Mouse (Mus musculus): ENCODE results near the gene B4galnt2. TPM values are rescaled to one million over a fixed set of nuclear protein-coding genes. Genes with fewer than 3 reads are reported as not detected.
A peak's percentile ranks its signal among the peaks of the same experiment; 100 is the strongest.

Gene B4galnt2
- 0.09 TPM in 1 of 2 replicates, not detected in the other for polyA plus RNA-seq (2015; fragmentation: Nextera tagmentation; extraction: Ambion mirVana)

GRCm38 (mm10) chr11:95914571-95914991 is at the start of gene B4galnt2:
Gene B4galnt2, minus strand, starts transcription at chr11:95914891.
- Histone ChIP-seq H3K36me3 (ENCODE audit: control insufficient read depth, insufficient read depth, low read length) (no peaks in the 10 kb centered on the region), H3K4me3 (ENCODE audit: low read length) (peak within 1 kb of the TSS; percentile 11), H3K9me3 (ENCODE audit: control insufficient read depth, low read length) (no peaks in the 10 kb centered on the region), H3K27me3 (replicated peaks; ENCODE audit: control insufficient read depth, insufficient read depth, low read length) (peaks cover 45% of the 10 kb centered on the region), H3K9ac (ENCODE audit: low read depth, low read length) (no peak within 1 kb of the TSS), H3K27ac (ENCODE audit: low read depth, low read length) (no peak within 1 kb of the TSS), H3K4me2 (ENCODE audit: low read length) (peak within 1 kb of the TSS; percentile 41), H3K4me1 (ENCODE audit: control insufficient read depth, insufficient read depth, low read depth, low read length) (peaks cover 10% of the 10 kb centered on the region)
- WGBS: 1% methylated on average over 35 of the region's 35 CpGs
- ATAC-seq: no peak

- Histone ChIP-seq H3K9ac (ENCODE audit: low read depth, low read length) (no peak overlapping the region), H3K4me2 (ENCODE audit: low read length) (no peak overlapping the region), H3K4me1 (ENCODE audit: control insufficient read depth, insufficient read depth, low read depth, low read length) (no peaks in the 10 kb centered on the region), H3K9me3 (ENCODE audit: control insufficient read depth, low read length) (no peaks in the 10 kb centered on the region), H3K36me3 (ENCODE audit: control insufficient read depth, insufficient read depth, low read length) (peaks cover 8% of the 10 kb centered on the region; the same call in 1 of the 2 replicates), H3K27ac (ENCODE audit: low read depth, low read length) (no peak overlapping the region), H3K27me3 (replicated peaks; ENCODE audit: control insufficient read depth, insufficient read depth, low read length) (no peaks in the 10 kb centered on the region), H3K4me3 (ENCODE audit: low read length) (no peak overlapping the region)
- 80% methylated on average over 7 of the region's 7 CpGs for WGBS
- ATAC-seq: no peak
Measured at GRCm38 (mm10) chr11:95963304-95963703, 48.6 kb upstream of the B4galnt2 start.

- H3K27ac ChIP-seq (ENCODE audit: low read depth, low read length): no peak overlapping the region
- WGBS: 67% methylated on average over 6 of the region's 6 CpGs
- peaks cover 3% of the 10 kb centered on the region; the same call in 1 of the 2 replicates for H3K36me3 ChIP-seq (ENCODE audit: control insufficient read depth, insufficient read depth, low read length)
- no peak overlapping the region for H3K4me2 ChIP-seq (ENCODE audit: low read length)
- H3K9me3 ChIP-seq (ENCODE audit: control insufficient read depth, low read length): no peaks in the 10 kb centered on the region
- no peaks in the 10 kb centered on the region for H3K27me3 ChIP-seq (replicated peaks; ENCODE audit: control insufficient read depth, insufficient read depth, low read length)
- no peak overlapping the region for H3K4me3 ChIP-seq (ENCODE audit: low read length)
- H3K4me1 ChIP-seq (ENCODE audit: control insufficient read depth, insufficient read depth, low read depth, low read length): no peaks in the 10 kb centered on the region
- H3K9ac ChIP-seq (ENCODE audit: low read depth, low read length): no peak overlapping the region
- ATAC-seq: no peak
Measured at GRCm38 (mm10) chr11:95959152-95959551, 44.5 kb upstream of the B4galnt2 start.

GRCm38 (mm10) chr11:95958251-95958650 is 43.6 kb upstream of the B4galnt2 start:
- Histone ChIP-seq H3K9ac (ENCODE audit: low read depth, low read length) (no peak overlapping the region), H3K36me3 (ENCODE audit: control insufficient read depth, insufficient read depth, low read length) (peaks cover 3% of the 10 kb centered on the region; the same call in 1 of the 2 replicates), H3K27me3 (replicated peaks; ENCODE audit: control insufficient read depth, insufficient read depth, low read length) (no peaks in the 10 kb centered on the region), H3K27ac (ENCODE audit: low read depth, low read length) (no peak overlapping the region), H3K4me1 (ENCODE audit: control insufficient read depth, insufficient read depth, low read depth, low read length) (no peaks in the 10 kb centered on the region), H3K4me3 (ENCODE audit: low read length) (no peak overlapping the region), H3K4me2 (ENCODE audit: low read length) (no peak overlapping the region), H3K9me3 (ENCODE audit: control insufficient read depth, low read length) (no peaks in the 10 kb centered on the region)
- 68% methylated on average over 8 of the region's 9 CpGs for WGBS
- no peak for ATAC-seq

- Histone ChIP-seq H3K4me2 (ENCODE audit: low read length) (peak overlapping the region; percentile 27), H3K9ac (ENCODE audit: low read depth, low read length) (peak overlapping the region; percentile 23; the same call in 1 of the 2 replicates), H3K36me3 (ENCODE audit: control insufficient read depth, insufficient read depth, low read length) (no peaks in the 10 kb centered on the region), H3K27me3 (replicated peaks; ENCODE audit: control insufficient read depth, insufficient read depth, low read length) (no peaks in the 10 kb centered on the region), H3K4me3 (ENCODE audit: low read length) (no peak overlapping the region), H3K9me3 (ENCODE audit: control insufficient read depth, low read length) (no peaks in the 10 kb centered on the region), H3K4me1 (ENCODE audit: control insufficient read depth, insufficient read depth, low read depth, low read length) (no peaks in the 10 kb centered on the region), H3K27ac (ENCODE audit: low read depth, low read length) (no peak overlapping the region)
- 64% methylated on average over 7 of the region's 7 CpGs for WGBS
- ATAC-seq: no peak
Measured at GRCm38 (mm10) chr11:95957407-95957806, 42.7 kb upstream of the B4galnt2 start.

- ATAC-seq: no peak
- WGBS: 84% methylated on average over 5 of the region's 5 CpGs
- H3K9me3 ChIP-seq (ENCODE audit: control insufficient read depth, low read length): no peaks in the 10 kb centered on the region
Measured at GRCm38 (mm10) chr11:95953313-95953712, 38.6 kb upstream of the B4galnt2 start.

GRCm38 (mm10) chr11:95945838-95946472 is 31.3 kb upstream of the B4galnt2 start:
- ATAC-seq: no peak
- Histone ChIP-seq H3K4me2 (ENCODE audit: low read length) (no peak overlapping the region), H3K4me1 (ENCODE audit: control insufficient read depth, insufficient read depth, low read depth, low read length) (no peaks in the 10 kb centered on the region), H3K9me3 (ENCODE audit: control insufficient read depth, low read length) (no peaks in the 10 kb centered on the region), H3K36me3 (ENCODE audit: control insufficient read depth, insufficient read depth, low read length) (no peaks in the 10 kb centered on the region), H3K27me3 (replicated peaks; ENCODE audit: control insufficient read depth, insufficient read depth, low read length) (no peaks in the 10 kb centered on the region), H3K4me3 (ENCODE audit: low read length) (no peak overlapping the region), H3K9ac (ENCODE audit: low read depth, low read length) (no peak overlapping the region), H3K27ac (ENCODE audit: low read depth, low read length) (no peak overlapping the region)
- 56% methylated on average over 13 of the region's 13 CpGs for WGBS

More at GRCm38 (mm10) chr11:95953313-95953712, 38.6 kb upstream of the B4galnt2 start:
- Histone ChIP-seq H3K4me2 (ENCODE audit: low read length) (no peak overlapping the region), H3K4me3 (ENCODE audit: low read length) (no peak overlapping the region), H3K9ac (ENCODE audit: low read depth, low read length) (no peak overlapping the region), H3K36me3 (ENCODE audit: control insufficient read depth, insufficient read depth, low read length) (no peaks in the 10 kb centered on the region), H3K27ac (ENCODE audit: low read depth, low read length) (no peak overlapping the region), H3K4me1 (ENCODE audit: control insufficient read depth, insufficient read depth, low read depth, low read length) (no peaks in the 10 kb centered on the region), H3K27me3 (replicated peaks; ENCODE audit: control insufficient read depth, insufficient read depth, low read length) (no peaks in the 10 kb centered on the region)

GRCm38 (mm10) chr11:95939828-95940507 is 25.3 kb upstream of the B4galnt2 start:
- Histone ChIP-seq H3K36me3 (ENCODE audit: control insufficient read depth, insufficient read depth, low read length) (no peaks in the 10 kb centered on the region), H3K4me3 (ENCODE audit: low read length) (no peak overlapping the region), H3K4me1 (ENCODE audit: control insufficient read depth, insufficient read depth, low read depth, low read length) (no peaks in the 10 kb centered on the region), H3K9me3 (ENCODE audit: control insufficient read depth, low read length) (no peaks in the 10 kb centered on the region), H3K9ac (ENCODE audit: low read depth, low read length) (no peak overlapping the region), H3K4me2 (ENCODE audit: low read length) (no peak overlapping the region), H3K27ac (ENCODE audit: low read depth, low read length) (no peak overlapping the region), H3K27me3 (replicated peaks; ENCODE audit: control insufficient read depth, insufficient read depth, low read length) (no peaks in the 10 kb centered on the region)
- 40% methylated on average over 11 of the region's 11 CpGs for WGBS
- no peak for ATAC-seq

- no peak for ATAC-seq
- no peaks in the 10 kb centered on the region for H3K36me3 ChIP-seq (ENCODE audit: control insufficient read depth, insufficient read depth, low read length)
- 79% methylated on average over 6 of the region's 6 CpGs for WGBS
- H3K4me2 ChIP-seq (ENCODE audit: low read length): no peak overlapping the region
- no peak overlapping the region for H3K4me3 ChIP-seq (ENCODE audit: low read length)
- no peaks in the 10 kb centered on the region for H3K9me3 ChIP-seq (ENCODE audit: control insufficient read depth, low read length)
- no peak overlapping the region for H3K9ac ChIP-seq (ENCODE audit: low read depth, low read length)
- H3K27me3 ChIP-seq (replicated peaks; ENCODE audit: control insufficient read depth, insufficient read depth, low read length): no peaks in the 10 kb centered on the region
- no peaks in the 10 kb centered on the region for H3K4me1 ChIP-seq (ENCODE audit: control insufficient read depth, insufficient read depth, low read depth, low read length)
- H3K27ac ChIP-seq (ENCODE audit: low read depth, low read length): no peak overlapping the region
Measured at GRCm38 (mm10) chr11:95936409-95936808, 21.7 kb upstream of the B4galnt2 start.

Data from hindbrain, embryonic 16.5 days (tissue).